Mouse (Mus musculus) B cell, adult 67 days (primary cell): ENCODE data around the gene Cdkn3. TPM values are rescaled to one million over a fixed set of nuclear protein-coding genes. Genes with fewer than 3 reads are reported as not detected.

Source experiments
- total RNA-seq, 2 experiments: library from RNA; stranded (reverse); gene quantifications; 4 replicates each; pipeline ENCODE4 v1.2.4; 2023

The Cdkn3 gene
- under 1 TPM; 0.65 to 0.81 TPM for total RNA-seq

DNA sequence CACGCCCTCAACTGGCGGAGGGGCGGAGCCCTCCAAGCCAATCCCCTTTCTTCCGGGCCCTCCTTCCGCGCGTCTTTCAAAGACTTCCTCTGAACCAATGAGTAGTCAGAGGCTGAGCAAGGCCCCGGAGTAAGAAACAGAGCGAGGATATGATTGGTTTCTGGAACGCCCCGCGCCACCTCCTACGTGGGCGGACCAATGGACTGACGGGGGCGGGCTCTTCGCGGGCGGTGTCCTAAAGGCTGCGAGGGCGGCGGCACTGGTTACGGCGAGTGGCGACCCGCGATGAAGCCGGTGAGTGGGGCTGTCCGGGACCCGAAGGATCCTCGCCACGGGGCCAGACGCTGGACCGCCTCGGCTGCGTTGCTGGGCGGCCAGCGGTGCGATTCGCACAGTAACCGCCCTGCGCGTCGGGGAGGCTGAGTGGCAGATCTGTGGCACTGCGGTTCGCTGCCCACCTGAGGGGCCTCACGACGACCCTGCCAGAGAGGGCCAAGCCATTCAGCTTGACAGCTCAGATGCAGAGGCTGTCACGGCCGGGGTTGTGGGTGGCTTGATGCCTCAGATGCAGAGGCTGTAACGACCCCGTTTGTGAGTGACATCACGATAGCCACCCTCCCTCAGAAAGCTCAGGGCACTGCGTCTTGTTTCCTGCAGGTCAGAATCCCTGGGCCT is at the start of gene Cdkn3:
Cdkn3 (plus strand) TSS at position 187 of the 675 bp plus-strand sequence.

DNA sequence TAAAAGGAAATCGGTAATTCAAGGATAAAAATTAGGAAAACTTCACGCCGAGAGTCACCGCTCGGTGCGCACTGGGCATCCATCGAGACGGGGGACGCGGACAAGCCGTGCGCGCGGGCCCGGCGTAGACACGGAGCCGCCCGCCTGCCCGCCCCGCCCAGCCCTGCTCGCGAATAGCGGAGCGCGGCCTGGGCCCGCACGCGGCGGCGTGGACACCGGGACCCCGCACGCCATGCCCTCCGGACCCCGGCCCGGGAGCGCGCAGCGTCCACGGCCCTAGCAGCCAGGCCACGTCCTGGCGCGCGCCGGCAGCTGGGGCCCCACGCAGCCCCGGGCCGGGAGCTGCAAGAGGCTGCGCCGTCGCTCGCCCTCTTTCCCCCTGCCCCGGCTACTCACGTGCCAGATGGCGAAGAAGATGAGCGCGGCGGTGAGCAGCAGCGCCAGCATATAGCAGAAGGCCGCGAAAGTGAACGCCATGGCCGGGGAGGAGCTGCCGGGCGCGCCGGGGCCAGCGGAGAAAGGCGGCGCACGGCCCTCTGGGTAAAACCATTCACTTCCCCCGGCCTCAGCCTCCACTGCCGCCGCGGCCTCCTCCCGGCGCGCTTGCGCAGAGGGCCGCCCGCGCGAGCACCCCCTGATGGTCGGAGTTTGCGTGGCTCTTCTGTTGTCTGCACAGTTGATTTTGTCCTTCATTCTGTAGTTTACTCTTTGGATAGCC is 27.6 kb downstream of the Cdkn3 start, which contains the start of gene Cnih1:
Cnih1 (minus strand) TSS at position 625 of the 718 bp plus-strand sequence.

Other genes with a start within 250 kb of the Cdkn3 start
- 10 to 100 TPM; 27.3 to 30.0 TPM for gene Cnih1, start 27.9 kb downstream of the Cdkn3 start, total RNA-seq
- gene Gmfb, start 61.7 kb downstream of the Cdkn3 start, total RNA-seq, result 100 to 1,000 TPM; 140 to 160 TPM
- gene Cgrrf1, start 71.6 kb downstream of the Cdkn3 start, total RNA-seq, result 10 to 100 TPM; 24.4 to 25.7 TPM
- gene Samd4, start 122.3 kb downstream of the Cdkn3 start, total RNA-seq, result 1 to 10 TPM in 1 of 2 experiments, under 1 TPM in 1; 0.61 to 1.9 TPM